Comparison of ENCODE assay signal across 8 mouse cellular contexts in the genomic region with DNA sequence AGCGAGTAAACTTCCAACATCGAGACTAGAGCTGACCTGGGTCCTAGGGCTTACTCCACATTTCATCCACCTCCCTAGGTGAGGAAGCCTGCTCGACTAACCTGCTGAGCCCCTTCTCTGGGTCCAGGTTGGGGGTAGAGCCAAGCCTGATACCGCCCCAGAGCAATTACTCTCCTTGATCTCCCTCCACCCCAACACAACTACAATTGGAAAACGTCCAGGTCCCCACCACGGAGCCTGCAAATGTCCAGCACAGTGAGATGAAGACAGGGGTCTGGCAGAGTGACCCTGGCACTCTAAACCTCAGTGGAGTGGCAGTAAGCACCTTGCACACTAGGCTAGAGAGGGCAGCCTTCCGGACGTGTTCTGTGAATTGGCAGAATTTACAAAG. TPM values are rescaled to one million over a fixed set of nuclear protein-coding genes. Genes with fewer than 3 reads are reported as not detected.
DNase-seq lines count a peak whose midpoint lies in the region; ATAC-seq and TF ChIP-seq lines count a peak whose summit lies in the region.

No protein-coding gene starts in this region.

- peaks cover 14% of the 10 kb centered on the region; the same call in 1 of the 2 replicates for H3K4me1 ChIP-seq in embryonic facial prominence, embryonic 15.5 days
- peaks cover 5% of the 10 kb centered on the region; the same call in 1 of the 2 replicates for H3K4me1 ChIP-seq in hindbrain, postnatal 0 days (ENCODE audit: insufficient read depth, low read length)
- peaks cover 8% of the 10 kb centered on the region; the same call in 1 of the 2 replicates for H3K4me1 ChIP-seq in midbrain, postnatal 0 days (ENCODE audit: insufficient read depth, low read length)

- intact Hi-C loops in gastrocnemius, postnatal 36 days (cut with DNase I), result no loop called here

- H3K36me3 ChIP-seq in embryonic facial prominence, embryonic 15.5 days, result no peaks in the 10 kb centered on the region
- peaks cover 6% of the 10 kb centered on the region; the same call in 1 of the 2 replicates for H3K36me3 ChIP-seq in hindbrain, postnatal 0 days (ENCODE audit: insufficient read depth, low read length)
- 0 out of 2 replicates have a peak, but pooled peaks cover 3% of the 10 kb centered on the region for H3K36me3 ChIP-seq in midbrain, postnatal 0 days (ENCODE audit: insufficient read depth, low read length)

- H3K9ac ChIP-seq in embryonic facial prominence, embryonic 15.5 days, result peak overlapping the region; percentile 54
- peak overlapping the region; percentile 72 for H3K9ac ChIP-seq in hindbrain, postnatal 0 days (replicated peaks; ENCODE audit: low read length)
- H3K9ac ChIP-seq in midbrain, postnatal 0 days (replicated peaks; ENCODE audit: low read length, poor library complexity, severe bottlenecking), result peak overlapping the region; percentile 75

- H3K27me3 ChIP-seq in embryonic facial prominence, embryonic 15.5 days, result peaks cover 47% of the 10 kb centered on the region
- no peaks in the 10 kb centered on the region for H3K27me3 ChIP-seq in hindbrain, postnatal 0 days (ENCODE audit: insufficient read depth, low read length)
- no peaks in the 10 kb centered on the region for H3K27me3 ChIP-seq in midbrain, postnatal 0 days (ENCODE audit: insufficient read depth, low read length)

- DNase-seq in layer of hippocampus, adult 2 months (ENCODE audit: low spot score in 2 of 2), result no peak
- no peak for DNase-seq in layer of hippocampus, postnatal 10 days (ENCODE audit: low spot score in 2 of 2)
- DNase-seq in hindbrain, postnatal 0 days (ENCODE audit: low spot score), result no peak
- no peak for DNase-seq in midbrain, postnatal 0 days (ENCODE audit: low spot score)
- no peak for DNase-seq in layer of hippocampus, adult 11-12 months (ENCODE audit: low spot score)
- DNase-seq in frontal cortex, postnatal 25 days (ENCODE audit: low spot score in 2 of 2), result no peak
- DNase-seq in gastrocnemius, postnatal 36 days, result no peak

- H3K9me3 ChIP-seq in embryonic facial prominence, embryonic 15.5 days (replicated peaks), result no peaks in the 10 kb centered on the region
- no peaks in the 10 kb centered on the region for H3K9me3 ChIP-seq in hindbrain, postnatal 0 days (ENCODE audit: low read length)
- H3K9me3 ChIP-seq in midbrain, postnatal 0 days (ENCODE audit: low read length), result no peaks in the 10 kb centered on the region

- peak overlapping the region; percentile 94 for H3K4me2 ChIP-seq in embryonic facial prominence, embryonic 15.5 days (replicated peaks)
- peak overlapping the region; percentile 83 for H3K4me2 ChIP-seq in hindbrain, postnatal 0 days (ENCODE audit: low read depth, low read length)
- H3K4me2 ChIP-seq in midbrain, postnatal 0 days (ENCODE audit: low read depth, low read length, poor library complexity, severe bottlenecking), result peak overlapping the region; percentile 80

- H3K27ac ChIP-seq in layer of hippocampus, adult 2 months, result peak overlapping the region; percentile 92
- no peak overlapping the region for H3K27ac ChIP-seq in embryonic facial prominence, embryonic 15.5 days (replicated peaks)
- H3K27ac ChIP-seq in hindbrain, postnatal 0 days, result peak overlapping the region; percentile 83
- H3K27ac ChIP-seq in midbrain, postnatal 0 days (ENCODE audit: low read depth, low read length), result peak overlapping the region; percentile 79

- 14% methylated on average over 8 of the region's 8 CpGs for WGBS in embryonic facial prominence, embryonic 15.5 days
- 12% methylated on average over 8 of the region's 8 CpGs for WGBS in hindbrain, postnatal 0 days
- WGBS in midbrain, postnatal 0 days, result 12% methylated on average over 8 of the region's 8 CpGs

- peak overlapping the region; percentile 90 for H3K4me3 ChIP-seq in layer of hippocampus, adult 2 months
- peak overlapping the region; percentile 58 for H3K4me3 ChIP-seq in embryonic facial prominence, embryonic 15.5 days (replicated peaks)
- H3K4me3 ChIP-seq in hindbrain, postnatal 0 days (ENCODE audit: low read length), result peak overlapping the region; percentile 55
- H3K4me3 ChIP-seq in midbrain, postnatal 0 days (ENCODE audit: low read depth, low read length), result peak overlapping the region; percentile 56

- no peak for TF ChIP-seq CTCF in layer of hippocampus, adult 2 months (conservative IDR thresholded peaks at IDR 0.05)
- no peak for TF ChIP-seq CTCF in hindbrain, postnatal 0 days (IDR thresholded peaks at IDR 0.05; ENCODE audit: low read depth)
- TF ChIP-seq CTCF in midbrain, postnatal 0 days (IDR thresholded peaks at IDR 0.05), result no peak

- ATAC-seq in embryonic facial prominence, embryonic 15.5 days (ENCODE audit: insufficient number of reproducible peaks, low FRiP score, low TSS enrichment, low read depth), result no peak
- peak; percentile 5; the same call in 1 of the 2 replicates for ATAC-seq in hindbrain, postnatal 0 days
- peak; percentile 10; the same call in 1 of the 2 replicates for ATAC-seq in midbrain, postnatal 0 days (ENCODE audit: low FRiP score)

RNA-seq across cellular contexts. Expression of a gene that starts 6.2 kb away (rescaled TPM):
- 100 to 1,000 TPM; 102 to 105 TPM for total RNA-seq in layer of hippocampus, adult 2 months (2021)
- 10 to 100 TPM; 75.7 to 77.6 TPM for total RNA-seq in layer of hippocampus, postnatal 10 days (2021)
- polyA plus RNA-seq in embryonic facial prominence, embryonic 15.5 days (2015; fragmentation: Nextera tagmentation; extraction: Ambion mirVana), result 8.6 and 9.4 TPM in 2 replicates
- total RNA-seq in hindbrain, postnatal 0 days (2014; rRNA removed), result 74.6 and 78.7 TPM in 2 replicates
- 42.5 and 42.8 TPM in 2 replicates for polyA plus RNA-seq in hindbrain, postnatal 0 days (2015; fragmentation: Nextera tagmentation; extraction: Ambion mirVana)
- 69.7 and 76.6 TPM in 2 replicates for total RNA-seq in midbrain, postnatal 0 days (2014; rRNA removed)
- 45.7 and 46.5 TPM in 2 replicates for polyA plus RNA-seq in midbrain, postnatal 0 days (2015; fragmentation: Nextera tagmentation; extraction: Ambion mirVana)
- under 1 TPM in 1 of 2 experiments, not detected in 1; 0.12 TPM for total RNA-seq in gastrocnemius, postnatal 36 days (2021)

RNA-seq across cellular contexts. Expression of a gene that starts 15.1 kb away (rescaled TPM):
- 1 to 10 TPM in 1 of 2 experiments, under 1 TPM in 1; 0.95 to 1.4 TPM for total RNA-seq in layer of hippocampus, adult 2 months (2021)
- total RNA-seq in layer of hippocampus, postnatal 10 days (2021), result 1 to 10 TPM in 1 of 2 experiments, under 1 TPM in 1; 0.58 to 1.1 TPM
- polyA plus RNA-seq in embryonic facial prominence, embryonic 15.5 days (2015; fragmentation: Nextera tagmentation; extraction: Ambion mirVana), result 0.70 and 0.99 TPM in 2 replicates
- 3.4 and 5.1 TPM in 2 replicates for total RNA-seq in hindbrain, postnatal 0 days (2014; rRNA removed)
- polyA plus RNA-seq in hindbrain, postnatal 0 days (2015; fragmentation: Nextera tagmentation; extraction: Ambion mirVana), result 2.3 and 3.0 TPM in 2 replicates
- total RNA-seq in midbrain, postnatal 0 days (2014; rRNA removed), result 1.1 and 2.6 TPM in 2 replicates
- polyA plus RNA-seq in midbrain, postnatal 0 days (2015; fragmentation: Nextera tagmentation; extraction: Ambion mirVana), result 2.9 TPM in 2 replicates
- total RNA-seq in gastrocnemius, postnatal 36 days (2021), result 1 to 10 TPM; 8.0 to 9.3 TPM

RNA-seq across cellular contexts. Expression of a gene that starts 15.8 kb away (rescaled TPM):
- under 1 TPM; 0.36 to 0.56 TPM for total RNA-seq in layer of hippocampus, adult 2 months (2021)
- 1 to 10 TPM; 1.7 to 2.4 TPM for total RNA-seq in layer of hippocampus, postnatal 10 days (2021)
- 3.1 and 7.8 TPM in 2 replicates for polyA plus RNA-seq in embryonic facial prominence, embryonic 15.5 days (2015; fragmentation: Nextera tagmentation; extraction: Ambion mirVana)
- 2.3 and 2.4 TPM in 2 replicates for total RNA-seq in hindbrain, postnatal 0 days (2014; rRNA removed)
- 2.0 and 2.1 TPM in 2 replicates for polyA plus RNA-seq in hindbrain, postnatal 0 days (2015; fragmentation: Nextera tagmentation; extraction: Ambion mirVana)
- 1.1 and 2.9 TPM in 2 replicates for total RNA-seq in midbrain, postnatal 0 days (2014; rRNA removed)
- 2.1 and 2.5 TPM in 2 replicates for polyA plus RNA-seq in midbrain, postnatal 0 days (2015; fragmentation: Nextera tagmentation; extraction: Ambion mirVana)
- total RNA-seq in gastrocnemius, postnatal 36 days (2021), result 1 to 10 TPM; 1.0 to 1.6 TPM

RNA-seq across cellular contexts. Expression of a gene that starts 42.3 kb away (rescaled TPM):
- 10 to 100 TPM; 49.2 to 59.7 TPM for total RNA-seq in layer of hippocampus, adult 2 months (2021)
- total RNA-seq in layer of hippocampus, postnatal 10 days (2021), result 10 to 100 TPM; 39.7 to 46.6 TPM
- polyA plus RNA-seq in embryonic facial prominence, embryonic 15.5 days (2015; fragmentation: Nextera tagmentation; extraction: Ambion mirVana), result 28.1 and 32.5 TPM in 2 replicates
- 62.4 and 67.4 TPM in 2 replicates for total RNA-seq in hindbrain, postnatal 0 days (2014; rRNA removed)
- polyA plus RNA-seq in hindbrain, postnatal 0 days (2015; fragmentation: Nextera tagmentation; extraction: Ambion mirVana), result 21.7 and 23.8 TPM in 2 replicates
- total RNA-seq in midbrain, postnatal 0 days (2014; rRNA removed), result 49.9 and 58.5 TPM in 2 replicates
- polyA plus RNA-seq in midbrain, postnatal 0 days (2015; fragmentation: Nextera tagmentation; extraction: Ambion mirVana), result 23.4 and 24.7 TPM in 2 replicates
- total RNA-seq in gastrocnemius, postnatal 36 days (2021), result 10 to 100 TPM in 1 of 2 experiments, 1 to 10 TPM in 1; 9.4 to 13.1 TPM

RNA-seq across cellular contexts. Expression of a gene that starts 45.9 kb away (rescaled TPM):
- total RNA-seq in layer of hippocampus, adult 2 months (2021), result 10 to 100 TPM; 42.3 to 45.4 TPM
- 10 to 100 TPM; 33.1 to 38.2 TPM for total RNA-seq in layer of hippocampus, postnatal 10 days (2021)
- 65.4 and 69.5 TPM in 2 replicates for polyA plus RNA-seq in embryonic facial prominence, embryonic 15.5 days (2015; fragmentation: Nextera tagmentation; extraction: Ambion mirVana)
- 61.0 and 66.8 TPM in 2 replicates for total RNA-seq in hindbrain, postnatal 0 days (2014; rRNA removed)
- polyA plus RNA-seq in hindbrain, postnatal 0 days (2015; fragmentation: Nextera tagmentation; extraction: Ambion mirVana), result 57.5 and 59.5 TPM in 2 replicates
- 59.3 and 65.5 TPM in 2 replicates for total RNA-seq in midbrain, postnatal 0 days (2014; rRNA removed)
- 57.1 and 64.1 TPM in 2 replicates for polyA plus RNA-seq in midbrain, postnatal 0 days (2015; fragmentation: Nextera tagmentation; extraction: Ambion mirVana)
- 10 to 100 TPM; 12.8 to 14.4 TPM for total RNA-seq in gastrocnemius, postnatal 36 days (2021)

Comparison
In these comparisons a context has a peak if more than half of its experiments do, and no peak if none do; other contexts are left out.
1. RNA of a gene that starts 6.2 kb away (total RNA-seq): 102 to 105 TPM in layer of hippocampus, adult 2 months, 75.7 to 77.6 TPM in layer of hippocampus, postnatal 10 days, 74.6 to 78.7 TPM in hindbrain, postnatal 0 days and 69.7 to 76.6 TPM in midbrain, postnatal 0 days; 0.12 TPM in gastrocnemius, postnatal 36 days; every median in the first group is over 10 times any median in the second.
2. Peak in every context shown above with its lines, with median percentiles within 50 percentile points of each other: H3K4me3 ChIP-seq, H3K4me2 ChIP-seq and H3K9ac ChIP-seq.